Mouse (Mus musculus): ENCODE measurements around the gene Acta2. TPM values are rescaled to one million over a fixed set of nuclear protein-coding genes. Genes with fewer than 3 reads are reported as not detected.

Acta2 gene
- polyA plus RNA-seq, 1 experiment from 2014 or later: 1,651 TPM

DNA sequence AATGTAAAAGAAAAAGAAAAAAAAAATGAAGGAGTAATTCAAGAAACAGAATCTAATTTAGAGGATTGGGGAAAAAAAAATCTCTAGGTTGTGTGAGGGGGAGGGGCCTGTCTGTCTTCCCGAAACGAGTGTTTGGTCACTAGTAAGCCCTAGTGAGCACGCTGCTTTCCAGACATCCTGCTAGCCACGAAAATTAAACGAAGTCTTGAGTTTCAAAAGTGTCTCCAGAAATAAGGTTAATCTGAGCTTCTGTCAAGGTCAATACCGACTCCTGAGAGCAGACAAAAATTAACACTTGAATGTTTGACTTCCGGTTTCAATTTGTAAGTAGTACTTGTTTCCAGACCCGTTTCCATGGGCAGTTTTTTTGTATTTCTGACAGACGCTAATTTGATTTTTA lies 62.2 kb downstream of the Acta2 start:
- WGBS: 1% methylated on average over 9 of the region's 9 CpGs
- H3K4me3 ChIP-seq (ENCODE audit: low read depth, low read length): peak overlapping the region; percentile 75
- no peak for ATAC-seq
- H3K36me3 ChIP-seq (ENCODE audit: control insufficient read depth, insufficient read depth): no peaks in the 10 kb centered on the region
- no peaks in the 10 kb centered on the region for H3K9me3 ChIP-seq (ENCODE audit: control insufficient read depth)
- H3K9ac ChIP-seq (ENCODE audit: low read depth, low read length): peak overlapping the region; percentile 77
- H3K4me1 ChIP-seq (replicated peaks; ENCODE audit: control insufficient read depth, insufficient read depth, low read length): no peaks in the 10 kb centered on the region
- H3K27ac ChIP-seq (ENCODE audit: low read depth, low read length): peak overlapping the region; percentile 90
- no peaks in the 10 kb centered on the region for H3K27me3 ChIP-seq (replicated peaks; ENCODE audit: control insufficient read depth, insufficient read depth, low read length)
- H3K4me2 ChIP-seq (replicated peaks; ENCODE audit: low read depth): peak overlapping the region; percentile 87
- no peak for TF ChIP-seq CTCF (IDR thresholded peaks at IDR 0.05; ENCODE audit: low read depth)

DNA sequence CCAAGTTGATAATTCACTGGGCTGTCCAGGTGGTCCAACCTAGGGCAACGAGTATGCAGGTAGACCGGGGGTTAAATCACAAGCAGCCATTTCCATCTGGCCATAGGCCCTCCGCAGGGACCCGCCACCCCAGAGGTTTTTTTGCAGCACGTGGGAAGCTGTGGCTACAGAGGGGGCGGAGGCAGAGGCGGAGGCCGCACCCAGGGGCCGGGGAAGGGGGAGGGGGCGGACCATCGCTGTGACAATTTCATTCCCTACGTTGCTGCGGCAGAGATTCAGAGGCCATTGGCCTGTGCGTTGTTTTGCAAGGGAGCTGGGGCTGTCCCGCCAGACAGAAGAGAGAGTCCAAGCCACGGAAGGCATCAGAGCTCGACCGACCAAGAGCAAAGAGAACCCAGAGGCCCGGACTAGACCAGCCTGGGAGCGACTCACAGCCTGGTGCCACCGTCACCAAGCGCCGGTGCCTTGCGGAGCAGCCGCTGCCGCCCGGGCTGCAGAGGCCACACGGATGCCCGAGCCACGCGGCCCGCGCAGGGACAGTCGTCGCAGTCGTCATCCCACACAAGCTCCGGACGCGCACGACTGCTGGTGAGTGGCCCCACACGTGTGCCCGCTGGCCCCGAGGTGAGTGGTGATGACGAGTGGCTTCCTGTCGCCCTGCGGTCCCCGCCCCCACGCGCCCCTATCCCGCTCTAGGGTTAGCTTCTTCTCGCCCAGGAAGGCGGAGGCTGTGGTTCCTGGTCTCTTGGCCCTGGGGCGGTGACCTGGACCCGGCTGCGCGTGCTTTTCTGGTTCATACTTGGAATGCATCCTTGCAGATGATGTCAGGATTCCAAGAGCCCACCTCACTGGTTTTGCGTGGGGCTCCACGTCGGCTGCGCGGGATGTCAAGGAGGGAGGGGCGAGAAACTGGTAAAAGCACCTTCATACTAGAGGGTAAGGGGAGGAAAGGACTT lies 63.1 kb downstream of the Acta2 start, which contains the start of gene Stambpl1:
TSS of gene Stambpl1 (plus strand) at position 222 of the 956 bp plus-strand sequence.
- peak within 1 kb of the TSS; percentile 87 for H3K4me2 ChIP-seq (replicated peaks; ENCODE audit: low read depth)
- peak; percentile 89 for ATAC-seq
- no peaks in the 10 kb centered on the region for H3K9me3 ChIP-seq (ENCODE audit: control insufficient read depth)
- no peaks in the 10 kb centered on the region for H3K4me1 ChIP-seq (replicated peaks; ENCODE audit: control insufficient read depth, insufficient read depth, low read length)
- H3K36me3 ChIP-seq (ENCODE audit: control insufficient read depth, insufficient read depth): no peaks in the 10 kb centered on the region
- WGBS: under 1% methylated on average over 62 of the region's 62 CpGs
- peak within 1 kb of the TSS; percentile 77 for H3K9ac ChIP-seq (ENCODE audit: low read depth, low read length)
- TF ChIP-seq CTCF (IDR thresholded peaks at IDR 0.05; ENCODE audit: low read depth): no peak
- H3K27ac ChIP-seq (ENCODE audit: low read depth, low read length): peak within 1 kb of the TSS; percentile 90
- H3K4me3 ChIP-seq (ENCODE audit: low read depth, low read length): peak within 1 kb of the TSS; percentile 75
- H3K27me3 ChIP-seq (replicated peaks; ENCODE audit: control insufficient read depth, insufficient read depth, low read length): no peaks in the 10 kb centered on the region

DNA sequence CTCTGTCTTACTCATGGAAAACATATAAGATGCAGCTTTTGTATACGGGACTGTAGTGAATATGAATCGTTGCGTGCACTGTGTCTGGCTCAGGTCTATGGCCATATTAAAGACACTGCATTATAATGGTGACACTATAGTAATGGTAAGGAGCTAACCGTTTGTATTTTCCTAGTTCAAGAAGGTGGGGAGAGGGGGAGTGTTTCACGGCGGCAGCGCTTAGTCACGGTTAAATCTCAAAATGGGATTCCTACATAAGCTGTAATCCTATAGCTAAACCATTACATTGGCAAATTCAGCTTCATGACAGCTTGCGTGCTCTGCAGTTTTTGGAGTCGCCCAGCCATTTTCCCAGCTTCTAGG lies 63.8 kb downstream of the Acta2 start:
- no peaks in the 10 kb centered on the region for H3K4me1 ChIP-seq (replicated peaks; ENCODE audit: control insufficient read depth, insufficient read depth, low read length)
- H3K27me3 ChIP-seq (replicated peaks; ENCODE audit: control insufficient read depth, insufficient read depth, low read length): no peaks in the 10 kb centered on the region
- H3K36me3 ChIP-seq (ENCODE audit: control insufficient read depth, insufficient read depth): no peaks in the 10 kb centered on the region
- WGBS: 36% methylated on average over 10 of the region's 10 CpGs
- TF ChIP-seq CTCF (IDR thresholded peaks at IDR 0.05; ENCODE audit: low read depth): no peak
- H3K4me3 ChIP-seq (ENCODE audit: low read depth, low read length): peak overlapping the region; percentile 75
- ATAC-seq: no peak
- H3K27ac ChIP-seq (ENCODE audit: low read depth, low read length): 0 out of 2 replicates have a peak overlapping the region, but pooled peaks have one; percentile 90
- H3K4me2 ChIP-seq (replicated peaks; ENCODE audit: low read depth): peak overlapping the region; percentile 87
- H3K9me3 ChIP-seq (ENCODE audit: control insufficient read depth): no peaks in the 10 kb centered on the region
- 0 out of 2 replicates have a peak overlapping the region, but pooled peaks have one; percentile 77 for H3K9ac ChIP-seq (ENCODE audit: low read depth, low read length)

Other genes starting within 250 kb of the Acta2 start
- gene Lipk, start 247.3 kb downstream of the Acta2 start, polyA plus RNA-seq (2015; fragmentation: Nextera tagmentation; extraction: Ambion mirVana): 0.23 and 0.39 TPM in 2 replicates
- 0.08 TPM in 1 of 2 replicates, not detected in the other for gene Lipn, start 188.2 kb downstream of the Acta2 start, polyA plus RNA-seq (2015; fragmentation: Nextera tagmentation; extraction: Ambion mirVana)
- not detected in 2 replicates for gene Lipm, start 154.7 kb downstream of the Acta2 start, polyA plus RNA-seq (2015; fragmentation: Nextera tagmentation; extraction: Ambion mirVana)
- 3.0 TPM in 2 replicates for gene Ankrd22, start 89.5 kb downstream of the Acta2 start, polyA plus RNA-seq (2015; fragmentation: Nextera tagmentation; extraction: Ambion mirVana)
- gene Stambpl1, start 63.4 kb downstream of the Acta2 start, polyA plus RNA-seq (2015; fragmentation: Nextera tagmentation; extraction: Ambion mirVana): 14.8 and 16.8 TPM in 2 replicates
- 14.2 and 15.6 TPM in 2 replicates for gene Fas, start 35.1 kb upstream of the Acta2 start, polyA plus RNA-seq (2015; fragmentation: Nextera tagmentation; extraction: Ambion mirVana)
- gene Ch25h, start 219.6 kb upstream of the Acta2 start, polyA plus RNA-seq (2015; fragmentation: Nextera tagmentation; extraction: Ambion mirVana): 3.2 and 3.5 TPM in 2 replicates

Measured in intestine, postnatal 0 days (tissue).